Mouse (Mus musculus): Measurements from ENCODE around the gene Rps6ka2. TPM values are rescaled to one million over a fixed set of nuclear protein-coding genes. Genes with fewer than 3 reads are reported as not detected.

The Rps6ka2 gene
- polyA plus RNA-seq, 1 experiment from 2014 or later: 12.9 TPM

GRCm38 (mm10) chr17:7264610-7265009, 94.7 kb downstream of the Rps6ka2 start:
- H3K4me3 ChIP-seq: no peak overlapping the region
- no peaks in the 10 kb centered on the region for H3K36me3 ChIP-seq
- peaks cover 42% of the 10 kb centered on the region for H3K4me1 ChIP-seq
- H3K4me2 ChIP-seq: no peak overlapping the region
- no peaks in the 10 kb centered on the region; the same call in 1 of the 2 replicates for H3K9me3 ChIP-seq
- H3K27ac ChIP-seq: no peak overlapping the region
- H3K9ac ChIP-seq: no peak overlapping the region
- H3K27me3 ChIP-seq: no peaks in the 10 kb centered on the region
- WGBS: 82% methylated on average over 5 of the region's 5 CpGs
- no peak for ATAC-seq (ENCODE audit: borderline replicate concordance, extremely low read depth, low FRiP score, low TSS enrichment)

GRCm38 (mm10) chr17:7265291-7265690, 95.4 kb downstream of the Rps6ka2 start:
- Histone ChIP-seq H3K27me3 (no peaks in the 10 kb centered on the region), H3K4me2 (no peak overlapping the region), H3K36me3 (no peaks in the 10 kb centered on the region), H3K27ac (no peak overlapping the region), H3K4me3 (no peak overlapping the region), H3K9ac (no peak overlapping the region), H3K4me1 (peaks cover 44% of the 10 kb centered on the region), H3K9me3 (no peaks in the 10 kb centered on the region; the same call in 1 of the 2 replicates)
- no peak for ATAC-seq (ENCODE audit: borderline replicate concordance, extremely low read depth, low FRiP score, low TSS enrichment)
- WGBS: 41% methylated on average over 4 of the region's 4 CpGs

GRCm38 (mm10) chr17:7265705-7266368, 95.9 kb downstream of the Rps6ka2 start:
- Histone ChIP-seq H3K9me3 (no peaks in the 10 kb centered on the region; the same call in 1 of the 2 replicates), H3K27ac (no peak overlapping the region; the same call in 1 of the 2 replicates), H3K9ac (no peak overlapping the region), H3K36me3 (no peaks in the 10 kb centered on the region), H3K27me3 (no peaks in the 10 kb centered on the region), H3K4me2 (no peak overlapping the region), H3K4me1 (peaks cover 44% of the 10 kb centered on the region), H3K4me3 (no peak overlapping the region)
- no peak for ATAC-seq (ENCODE audit: borderline replicate concordance, extremely low read depth, low FRiP score, low TSS enrichment)
- WGBS: 32% methylated on average over 12 of the region's 12 CpGs

- Histone ChIP-seq H3K4me1 (peaks cover 44% of the 10 kb centered on the region), H3K4me2 (no peak overlapping the region), H3K9ac (no peak overlapping the region), H3K27ac (no peak overlapping the region), H3K4me3 (no peak overlapping the region), H3K36me3 (no peaks in the 10 kb centered on the region), H3K27me3 (no peaks in the 10 kb centered on the region), H3K9me3 (no peaks in the 10 kb centered on the region)
- 72% methylated on average over 2 of the region's 2 CpGs for WGBS
- ATAC-seq (ENCODE audit: borderline replicate concordance, extremely low read depth, low FRiP score, low TSS enrichment): no peak
Observed at GRCm38 (mm10) chr17:7267843-7268242, 97.9 kb downstream of the Rps6ka2 start.

GRCm38 (mm10) chr17:7269151-7269806, 99.4 kb downstream of the Rps6ka2 start:
- WGBS: 37% methylated on average over 12 of the region's 12 CpGs
- no peak overlapping the region for H3K4me3 ChIP-seq
- ATAC-seq (ENCODE audit: borderline replicate concordance, extremely low read depth, low FRiP score, low TSS enrichment): peak; percentile 36; the same call in 1 of the 2 replicates
- H3K4me2 ChIP-seq: no peak overlapping the region
- H3K4me1 ChIP-seq: peaks cover 44% of the 10 kb centered on the region
- H3K9ac ChIP-seq: no peak overlapping the region
- no peak overlapping the region for H3K27ac ChIP-seq
- H3K9me3 ChIP-seq: no peaks in the 10 kb centered on the region
- H3K36me3 ChIP-seq: no peaks in the 10 kb centered on the region
- no peaks in the 10 kb centered on the region for H3K27me3 ChIP-seq

GRCm38 (mm10) chr17:7270506-7270905, 100.6 kb downstream of the Rps6ka2 start:
- no peak overlapping the region for H3K9ac ChIP-seq
- no peak for ATAC-seq (ENCODE audit: borderline replicate concordance, extremely low read depth, low FRiP score, low TSS enrichment)
- H3K4me3 ChIP-seq: no peak overlapping the region
- 66% methylated on average over 8 of the region's 8 CpGs for WGBS
- H3K27me3 ChIP-seq: no peaks in the 10 kb centered on the region
- H3K4me1 ChIP-seq: peaks cover 41% of the 10 kb centered on the region
- no peaks in the 10 kb centered on the region for H3K9me3 ChIP-seq
- H3K4me2 ChIP-seq: no peak overlapping the region
- no peaks in the 10 kb centered on the region for H3K36me3 ChIP-seq
- no peak overlapping the region for H3K27ac ChIP-seq

GRCm38 (mm10) chr17:7271522-7272134, 101.7 kb downstream of the Rps6ka2 start:
- H3K4me1 ChIP-seq: peaks cover 31% of the 10 kb centered on the region; the same call in 1 of the 2 replicates
- H3K4me2 ChIP-seq: no peak overlapping the region
- no peaks in the 10 kb centered on the region for H3K9me3 ChIP-seq
- no peaks in the 10 kb centered on the region for H3K36me3 ChIP-seq
- H3K4me3 ChIP-seq: no peak overlapping the region
- H3K27me3 ChIP-seq: no peaks in the 10 kb centered on the region
- no peak overlapping the region for H3K27ac ChIP-seq
- no peak overlapping the region for H3K9ac ChIP-seq
- peak; percentile 66; the same call in 1 of the 2 replicates for ATAC-seq (ENCODE audit: borderline replicate concordance, extremely low read depth, low FRiP score, low TSS enrichment)
- 15% methylated on average over 10 of the region's 10 CpGs for WGBS

GRCm38 (mm10) chr17:7273054-7273453, 103.1 kb downstream of the Rps6ka2 start:
- H3K4me3 ChIP-seq: no peak overlapping the region
- peaks cover 30% of the 10 kb centered on the region; the same call in 1 of the 2 replicates for H3K4me1 ChIP-seq
- no peak overlapping the region for H3K4me2 ChIP-seq
- H3K9ac ChIP-seq: no peak overlapping the region
- WGBS: 13% methylated on average over 9 of the region's 9 CpGs
- H3K27me3 ChIP-seq: no peaks in the 10 kb centered on the region
- no peaks in the 10 kb centered on the region for H3K36me3 ChIP-seq
- no peaks in the 10 kb centered on the region for H3K9me3 ChIP-seq
- H3K27ac ChIP-seq: no peak overlapping the region
- no peak for ATAC-seq (ENCODE audit: borderline replicate concordance, extremely low read depth, low FRiP score, low TSS enrichment)

- no peak overlapping the region for H3K9ac ChIP-seq
- no peak overlapping the region for H3K4me2 ChIP-seq
- no peaks in the 10 kb centered on the region for H3K36me3 ChIP-seq
- peaks cover 30% of the 10 kb centered on the region; the same call in 1 of the 2 replicates for H3K4me1 ChIP-seq
- H3K9me3 ChIP-seq: no peaks in the 10 kb centered on the region
- 74% methylated on average over 10 of the region's 10 CpGs for WGBS
- H3K4me3 ChIP-seq: no peak overlapping the region
- H3K27me3 ChIP-seq: no peaks in the 10 kb centered on the region
- H3K27ac ChIP-seq: no peak overlapping the region
- ATAC-seq (ENCODE audit: borderline replicate concordance, extremely low read depth, low FRiP score, low TSS enrichment): no peak
Observed at GRCm38 (mm10) chr17:7273785-7274184, 103.9 kb downstream of the Rps6ka2 start.

GRCm38 (mm10) chr17:7278702-7279242, 108.9 kb downstream of the Rps6ka2 start:
- H3K36me3 ChIP-seq: no peaks in the 10 kb centered on the region
- 81% methylated on average over 15 of the region's 15 CpGs for WGBS

GRCm38 (mm10) chr17:7279251-7279650, 109.3 kb downstream of the Rps6ka2 start:
- ATAC-seq (ENCODE audit: borderline replicate concordance, extremely low read depth, low FRiP score, low TSS enrichment): no peak
- Histone ChIP-seq H3K9ac (no peak overlapping the region), H3K4me3 (no peak overlapping the region), H3K4me2 (no peak overlapping the region), H3K4me1 (peaks cover 9% of the 10 kb centered on the region), H3K36me3 (no peaks in the 10 kb centered on the region), H3K27me3 (no peaks in the 10 kb centered on the region), H3K9me3 (no peaks in the 10 kb centered on the region), H3K27ac (no peak overlapping the region)
- WGBS: 93% methylated on average over 9 of the region's 9 CpGs

More at GRCm38 (mm10) chr17:7278702-7279242, 108.9 kb downstream of the Rps6ka2 start:
- H3K27ac ChIP-seq: no peak overlapping the region
- H3K27me3 ChIP-seq: no peaks in the 10 kb centered on the region
- H3K9ac ChIP-seq: no peak overlapping the region
- peaks cover 4% of the 10 kb centered on the region for H3K4me1 ChIP-seq
- no peak overlapping the region for H3K4me3 ChIP-seq
- no peak overlapping the region for H3K4me2 ChIP-seq
- no peaks in the 10 kb centered on the region for H3K9me3 ChIP-seq
- no peak for ATAC-seq (ENCODE audit: borderline replicate concordance, extremely low read depth, low FRiP score, low TSS enrichment)

Measured in lung, embryonic 15.5 days (tissue).